Mouse (Mus musculus) neural tube, embryonic 12.5 days (tissue): ENCODE measurements at regions not wholly inside any gene's neighbourhood (a gene's known extent, or its start where the extent isn't known, plus 50 kb on each side); places are given as distances from the start of the nearest gene placed in this dataset.

Experiments used
- ATAC-seq: fragments of 200-750 bp; cut with Nextera tagmentation; 2 replicates; pipeline ENCODE4 v1.8.0; 2017; ENCODE audit warnings: low read depth, mild to moderate bottlenecking, moderate TSS enrichment, moderate library complexity; ENCODE audit not compliant: low FRiP score
- H3K27ac ChIP-seq: fragments of 300-500 bp; sonication (generic); 2 replicates; pipeline ENCODE4 v1.5.1; 2016
- H3K27me3 ChIP-seq: fragments of 300-500 bp; sonication (generic); replicated peaks from 2 replicates; pipeline ENCODE4 v1.6.1; 2016; ENCODE audit warnings: mild to moderate bottlenecking
- H3K36me3 ChIP-seq: fragments of 300-500 bp; sonication (generic); 2 replicates; pipeline ENCODE4 v1.6.1; 2016; ENCODE audit warnings: mild to moderate bottlenecking
- H3K4me1 ChIP-seq: fragments of 300-500 bp; sonication (generic); 2 replicates; pipeline ENCODE4 v1.6.1; 2016
- H3K4me2 ChIP-seq: fragments of 300-500 bp; sonication (generic); replicated peaks from 2 replicates; pipeline ENCODE4 v1.6.1; 2016; ENCODE audit warnings: mild to moderate bottlenecking
- H3K4me3 ChIP-seq: fragments of 300-500 bp; sonication (generic); 2 replicates; pipeline ENCODE4 v1.5.1; 2016
- H3K9ac ChIP-seq: fragments of 300-500 bp; sonication (generic); 2 replicates; pipeline ENCODE4 v1.6.1; 2016; ENCODE audit warnings: mild to moderate bottlenecking
- H3K9me3 ChIP-seq: fragments of 300-500 bp; sonication (generic); 2 replicates; pipeline ENCODE4 v1.6.1; 2016; ENCODE audit warnings: mild to moderate bottlenecking
- WGBS: fragments of 180-500 bp; shearing (Covaris S2); methylation state at CpG from one replicate; pipeline ENCODE4 v1.1.7; 2016; 5-methylcytosine and 5-hydroxymethylcytosine counted together

- H3K4me2 ChIP-seq, result no peak overlapping the region
- H3K36me3 ChIP-seq, result no peaks in the 10 kb centered on the region
- H3K27ac ChIP-seq, result no peak overlapping the region
- WGBS, result 50% methylated on average over 12 of the region's 12 CpGs
- H3K27me3 ChIP-seq, result no peaks in the 10 kb centered on the region
- no peaks in the 10 kb centered on the region for H3K4me1 ChIP-seq
- no peak overlapping the region for H3K4me3 ChIP-seq
- no peak overlapping the region for H3K9ac ChIP-seq
- no peaks in the 10 kb centered on the region for H3K9me3 ChIP-seq
- ATAC-seq, result no peak
Observed at GRCm38 (mm10) chr13:31326269-31326851, 229.6 kb upstream of the Foxq1 start.

- no peak for ATAC-seq
- Histone ChIP-seq H3K4me2 (no peak overlapping the region), H3K36me3 (no peaks in the 10 kb centered on the region), H3K4me3 (no peak overlapping the region), H3K27me3 (no peaks in the 10 kb centered on the region), H3K4me1 (no peaks in the 10 kb centered on the region), H3K27ac (no peak overlapping the region), H3K9me3 (no peaks in the 10 kb centered on the region), H3K9ac (no peak overlapping the region)
- 85% methylated on average over 7 of the region's 7 CpGs for WGBS
Observed at GRCm38 (mm10) chr13:31327511-31327951, 228.4 kb upstream of the Foxq1 start.

GRCm38 (mm10) chr13:31328756-31329155 lies 227.2 kb upstream of the Foxq1 start:
- Histone ChIP-seq H3K4me3 (no peak overlapping the region), H3K4me1 (no peaks in the 10 kb centered on the region), H3K9ac (no peak overlapping the region), H3K27ac (no peak overlapping the region), H3K36me3 (no peaks in the 10 kb centered on the region), H3K9me3 (no peaks in the 10 kb centered on the region), H3K4me2 (no peak overlapping the region), H3K27me3 (no peaks in the 10 kb centered on the region)
- no peak for ATAC-seq
- WGBS, result 90% methylated on average over 8 of the region's 8 CpGs

- no peaks in the 10 kb centered on the region for H3K4me1 ChIP-seq
- no peak overlapping the region for H3K4me2 ChIP-seq
- no peaks in the 10 kb centered on the region for H3K36me3 ChIP-seq
- no peaks in the 10 kb centered on the region for H3K27me3 ChIP-seq
- H3K9ac ChIP-seq, result no peak overlapping the region
- H3K27ac ChIP-seq, result no peak overlapping the region
- ATAC-seq, result no peak
- no peak overlapping the region for H3K4me3 ChIP-seq
- 59% methylated on average over 5 of the region's 5 CpGs for WGBS
- H3K9me3 ChIP-seq, result no peaks in the 10 kb centered on the region
Observed at GRCm38 (mm10) chr13:31330731-31331130, 225.2 kb upstream of the Foxq1 start.

GRCm38 (mm10) chr13:31334981-31335380 lies 221.0 kb upstream of the Foxq1 start:
- Histone ChIP-seq H3K4me1 (no peaks in the 10 kb centered on the region), H3K9me3 (no peaks in the 10 kb centered on the region), H3K9ac (no peak overlapping the region), H3K4me2 (no peak overlapping the region), H3K27ac (no peak overlapping the region), H3K27me3 (no peaks in the 10 kb centered on the region), H3K4me3 (no peak overlapping the region), H3K36me3 (no peaks in the 10 kb centered on the region)
- no peak for ATAC-seq
- 94% methylated on average over 3 of the region's 3 CpGs for WGBS

GRCm38 (mm10) chr13:31337631-31338030 lies 218.3 kb upstream of the Foxq1 start:
- Histone ChIP-seq H3K9ac (no peak overlapping the region), H3K4me2 (no peak overlapping the region), H3K36me3 (no peaks in the 10 kb centered on the region), H3K27ac (no peak overlapping the region), H3K4me3 (no peak overlapping the region), H3K27me3 (no peaks in the 10 kb centered on the region), H3K9me3 (no peaks in the 10 kb centered on the region), H3K4me1 (no peaks in the 10 kb centered on the region)
- peak; percentile 68; the same call in 1 of the 2 replicates for ATAC-seq
- WGBS, result 44% methylated on average over 6 of the region's 6 CpGs

- Histone ChIP-seq H3K4me2 (no peak overlapping the region), H3K36me3 (no peaks in the 10 kb centered on the region), H3K4me1 (no peaks in the 10 kb centered on the region), H3K4me3 (no peak overlapping the region), H3K9ac (no peak overlapping the region), H3K27ac (no peak overlapping the region), H3K9me3 (no peaks in the 10 kb centered on the region), H3K27me3 (no peaks in the 10 kb centered on the region)
- no peak for ATAC-seq
- WGBS, result 92% methylated on average over 7 of the region's 7 CpGs
Observed at GRCm38 (mm10) chr13:31339386-31339785, 216.5 kb upstream of the Foxq1 start.

GRCm38 (mm10) chr13:31339901-31340300 lies 216.0 kb upstream of the Foxq1 start:
- no peak overlapping the region for H3K4me3 ChIP-seq
- WGBS, result 80% methylated on average over 2 of the region's 2 CpGs
- no peak overlapping the region for H3K27ac ChIP-seq
- no peak overlapping the region for H3K4me2 ChIP-seq
- H3K9ac ChIP-seq, result no peak overlapping the region
- no peaks in the 10 kb centered on the region for H3K4me1 ChIP-seq
- H3K36me3 ChIP-seq, result no peaks in the 10 kb centered on the region
- ATAC-seq, result no peak
- H3K27me3 ChIP-seq, result no peaks in the 10 kb centered on the region
- no peaks in the 10 kb centered on the region for H3K9me3 ChIP-seq

- H3K27me3 ChIP-seq, result no peaks in the 10 kb centered on the region
- H3K4me3 ChIP-seq, result no peak overlapping the region
- H3K9ac ChIP-seq, result no peak overlapping the region
- H3K27ac ChIP-seq, result no peak overlapping the region
- H3K36me3 ChIP-seq, result no peaks in the 10 kb centered on the region
- no peaks in the 10 kb centered on the region for H3K4me1 ChIP-seq
- no peak overlapping the region for H3K4me2 ChIP-seq
- no peak for ATAC-seq
- H3K9me3 ChIP-seq, result no peaks in the 10 kb centered on the region
- 84% methylated on average over 7 of the region's 7 CpGs for WGBS
Observed at GRCm38 (mm10) chr13:31340363-31340948, 215.5 kb upstream of the Foxq1 start.

- ATAC-seq, result no peak
- Histone ChIP-seq H3K9ac (no peak overlapping the region), H3K9me3 (no peaks in the 10 kb centered on the region), H3K4me3 (no peak overlapping the region), H3K4me2 (no peak overlapping the region), H3K36me3 (no peaks in the 10 kb centered on the region), H3K4me1 (no peaks in the 10 kb centered on the region), H3K27me3 (no peaks in the 10 kb centered on the region), H3K27ac (no peak overlapping the region)
- 77% methylated on average over 15 of the region's 15 CpGs for WGBS
Observed at GRCm38 (mm10) chr13:31341282-31342100, 214.4 kb upstream of the Foxq1 start.

GRCm38 (mm10) chr13:31346205-31346604 lies 209.7 kb upstream of the Foxq1 start:
- ATAC-seq, result no peak
- no peak overlapping the region for H3K4me3 ChIP-seq
- H3K27me3 ChIP-seq, result no peaks in the 10 kb centered on the region
- H3K9ac ChIP-seq, result no peak overlapping the region
- H3K27ac ChIP-seq, result no peak overlapping the region
- 70% methylated on average over 1 of the region's 1 CpGs for WGBS
- H3K4me1 ChIP-seq, result no peaks in the 10 kb centered on the region
- H3K4me2 ChIP-seq, result no peak overlapping the region
- no peaks in the 10 kb centered on the region for H3K9me3 ChIP-seq
- no peaks in the 10 kb centered on the region for H3K36me3 ChIP-seq

- Histone ChIP-seq H3K4me1 (no peaks in the 10 kb centered on the region), H3K9ac (no peak overlapping the region), H3K27ac (no peak overlapping the region), H3K27me3 (no peaks in the 10 kb centered on the region), H3K4me3 (no peak overlapping the region), H3K4me2 (no peak overlapping the region), H3K9me3 (no peaks in the 10 kb centered on the region), H3K36me3 (no peaks in the 10 kb centered on the region)
- ATAC-seq, result no peak
- 77% methylated on average over 2 of the region's 2 CpGs for WGBS
Observed at GRCm38 (mm10) chr13:31347000-31347399, 208.9 kb upstream of the Foxq1 start.
